In the genomic region with DNA sequence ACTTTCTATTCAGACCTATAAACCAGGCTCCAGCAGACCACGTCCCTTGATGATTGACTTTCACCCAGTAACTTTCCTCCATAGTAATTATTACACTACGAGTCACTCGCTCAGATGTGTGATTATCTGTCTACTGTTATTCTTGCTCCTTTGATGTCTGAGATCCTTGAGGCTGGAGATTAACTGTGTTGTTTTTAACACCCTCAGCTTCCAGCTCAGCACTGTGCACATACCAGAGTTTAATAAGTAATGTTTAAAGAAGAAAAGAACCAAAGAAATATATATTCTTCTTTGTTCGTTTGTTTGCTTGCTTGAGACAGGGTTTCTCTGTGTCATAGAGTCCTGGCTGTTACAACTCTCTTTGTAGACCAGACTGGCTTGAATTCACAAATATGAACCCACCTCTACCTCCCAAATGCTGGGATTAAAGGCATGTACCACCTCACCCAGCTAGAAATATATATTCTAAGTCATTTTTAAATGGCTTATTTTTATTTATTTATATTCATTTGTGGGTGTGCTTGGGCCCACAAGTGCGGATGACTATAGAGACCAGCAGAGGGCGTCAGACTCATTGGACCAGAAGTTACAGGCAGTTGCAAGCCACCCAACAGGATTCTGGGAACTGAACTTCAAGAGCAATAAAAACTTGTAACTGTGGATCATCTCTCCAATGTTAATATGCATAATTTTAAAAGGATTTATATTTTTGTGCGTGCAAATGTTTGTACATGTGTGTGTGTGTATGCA, we compare ENCODE assay signal across 21 mouse cellular contexts. TPM values are rescaled to one million over a fixed set of nuclear protein-coding genes. Genes with fewer than 3 reads are reported as not detected.
DNase-seq lines count a peak whose midpoint lies in the region; ATAC-seq and TF ChIP-seq lines count a peak whose summit lies in the region.
"Had no signal": no experiment of that assay in that cellular context is flagged by ENCODE, and none has a peak within 500 bp of the region (broad histone marks: within the 10 kb centered on the region; RNA-seq: fewer than 3 reads in every experiment).

No protein-coding gene starts in this region.

- H3K27ac ChIP-seq in liver, adult 2 months (replicated peaks; ENCODE audit: insufficient read depth, low read depth, low read length), result no peak overlapping the region
- H3K27ac ChIP-seq in liver, embryonic 11.5 days (ENCODE audit: low read depth, low read length), result no peak overlapping the region
- no peak overlapping the region for H3K27ac ChIP-seq in stomach, postnatal 0 days (replicated peaks)
- H3K27ac ChIP-seq: heart, embryonic 13.5 days; hindbrain, embryonic 15.5 days; limb, embryonic 10.5 days; liver, embryonic 14.5 days had no signal

- peak; percentile 7 for DNase-seq in adrenal gland, postnatal 14 days
- DNase-seq in adrenal gland, postnatal 25 days, result no peak
- peak; percentile 12 for DNase-seq in liver, adult 2 months (ENCODE audit: extremely low read depth, low read depth, low spot score)
- no peak for DNase-seq in liver, embryonic 11.5 days (ENCODE audit: low spot score)
- peak; percentile 60 for DNase-seq in ZHBTc4 (ENCODE audit: low read depth, low spot score)
- no peak for DNase-seq in stomach, postnatal 0 days (ENCODE audit: low spot score)
- no peak for DNase-seq in gastrocnemius, postnatal 14 days
- DNase-seq: adrenal gland, postnatal 36 days; cerebellum, postnatal 14 days; embryo, embryonic 11 days; gastrocnemius, postnatal 25 days; heart, postnatal 36 days; kidney, adult 9 months; lung, postnatal 14 days; thymus, postnatal 4 days had no signal

- H3K27me3 ChIP-seq in liver, adult 2 months (ENCODE audit: control insufficient read depth, insufficient read depth, low read length), result no peaks in the 10 kb centered on the region
- no peaks in the 10 kb centered on the region for H3K27me3 ChIP-seq in liver, embryonic 11.5 days (replicated peaks; ENCODE audit: control insufficient read depth, insufficient read depth, low read length)
- H3K27me3 ChIP-seq in stomach, postnatal 0 days (ENCODE audit: control insufficient read depth, insufficient read depth, low read length), result no peaks in the 10 kb centered on the region
- H3K27me3 ChIP-seq: heart, embryonic 13.5 days; hindbrain, embryonic 15.5 days had no signal

- 85% methylated on average over 7 of the region's 7 CpGs for WGBS in liver, adult 2 months
- WGBS in liver, embryonic 11.5 days, result 72% methylated on average over 7 of the region's 7 CpGs
- 53% methylated on average over 7 of the region's 7 CpGs for WGBS in stomach, postnatal 0 days

- H3K4me2 ChIP-seq in liver, embryonic 11.5 days, result no peak overlapping the region
- no peak overlapping the region for H3K4me2 ChIP-seq in stomach, postnatal 0 days (replicated peaks; ENCODE audit: low read depth)
- H3K4me2 ChIP-seq: heart, embryonic 13.5 days; hindbrain, embryonic 15.5 days had no signal

- TF ChIP-seq CTCF in liver, adult 2 months (IDR thresholded peaks at IDR 0.05; ENCODE audit: low read depth, low read length), result peak; percentile 16; the same call in 1 of the 2 replicates
- TF ChIP-seq CTCF in stomach, postnatal 0 days (IDR thresholded peaks at IDR 0.05; ENCODE audit: low read depth), result peak; percentile 39

- intact Hi-C loops in gastrocnemius, postnatal 14 days (cut with DNase I; ENCODE audit: low total_unique reads), result no loop called here

- no peak for TF ChIP-seq POLR2A in liver, adult 2 months (IDR thresholded peaks at IDR 0.05; ENCODE audit: extremely low read depth, insufficient read depth, low read length)

- TF ChIP-seq EP300 in stomach, postnatal 0 days (optimal IDR thresholded peaks at IDR 0.05), result no peak

- H3K9me3 ChIP-seq in liver, embryonic 11.5 days (ENCODE audit: control insufficient read depth, low read length), result no peaks in the 10 kb centered on the region
- no peaks in the 10 kb centered on the region for H3K9me3 ChIP-seq in stomach, postnatal 0 days (ENCODE audit: control insufficient read depth, low read length)
- H3K9me3 ChIP-seq: G1E; heart, embryonic 13.5 days; hindbrain, embryonic 15.5 days; limb, embryonic 10.5 days had no signal

- H3K4me3 ChIP-seq in liver, adult 2 months (ENCODE audit: insufficient read depth, low read depth, low read length), result no peak overlapping the region
- no peak overlapping the region for H3K4me3 ChIP-seq in liver, embryonic 11.5 days (ENCODE audit: low read depth, low read length)
- no peak overlapping the region for H3K4me3 ChIP-seq in stomach, postnatal 0 days (ENCODE audit: low read depth, low read length)
- H3K4me3 ChIP-seq: heart, embryonic 13.5 days; hindbrain, embryonic 15.5 days; limb, embryonic 10.5 days had no signal

- H3K79me2 ChIP-seq in liver, adult 2 months (ENCODE audit: control insufficient read depth, insufficient read depth, low read length), result no peaks in the 10 kb centered on the region

- no peak overlapping the region for H3K9ac ChIP-seq in liver, adult 2 months (ENCODE audit: low read depth, low read length)
- no peak overlapping the region for H3K9ac ChIP-seq in liver, embryonic 11.5 days (ENCODE audit: low read depth, low read length)
- H3K9ac ChIP-seq in stomach, postnatal 0 days (ENCODE audit: low read length), result no peak overlapping the region
- H3K9ac ChIP-seq: heart, embryonic 13.5 days; hindbrain, embryonic 15.5 days; liver, embryonic 14.5 days had no signal

- ATAC-seq in liver, embryonic 11.5 days (replicated peaks; ENCODE audit: low FRiP score), result no peak
- no peak for ATAC-seq in stomach, postnatal 0 days (ENCODE audit: low FRiP score, low TSS enrichment)
- no peak for ATAC-seq in megakaryocyte, adult 5-6 weeks (ENCODE audit: poor library complexity, severe bottlenecking)

- H3K36me3 ChIP-seq in liver, adult 2 months (ENCODE audit: control insufficient read depth, insufficient read depth, low read length), result no peaks in the 10 kb centered on the region
- no peaks in the 10 kb centered on the region for H3K36me3 ChIP-seq in liver, embryonic 11.5 days (ENCODE audit: control insufficient read depth, insufficient read depth, low read length)
- no peaks in the 10 kb centered on the region for H3K36me3 ChIP-seq in stomach, postnatal 0 days (ENCODE audit: control insufficient read depth, insufficient read depth, low read length)
- H3K36me3 ChIP-seq: G1E; heart, embryonic 13.5 days; hindbrain, embryonic 15.5 days; limb, embryonic 10.5 days had no signal

- H3K4me1 ChIP-seq in liver, adult 2 months (ENCODE audit: control insufficient read depth, insufficient read depth, low read length), result peaks cover 6% of the 10 kb centered on the region
- H3K4me1 ChIP-seq in liver, embryonic 11.5 days (replicated peaks; ENCODE audit: control insufficient read depth, insufficient read depth, low read length), result no peaks in the 10 kb centered on the region
- no peaks in the 10 kb centered on the region for H3K4me1 ChIP-seq in stomach, postnatal 0 days (replicated peaks; ENCODE audit: control insufficient read depth, insufficient read depth)
- H3K4me1 ChIP-seq: hindbrain, embryonic 15.5 days; limb, embryonic 10.5 days had no signal

RNA-seq across cellular contexts. Expression of a gene that starts 43.3 kb away (rescaled TPM):
- 40.4 and 46.4 TPM in 2 replicates for total RNA-seq in adrenal gland, postnatal 14 days (2021)
- 41.3 and 56.2 TPM in 2 replicates for total RNA-seq in adrenal gland, postnatal 25 days (2021)
- total RNA-seq in liver, adult 2 months (2014; rRNA removed), result 37.2 and 44.3 TPM in 2 replicates
- polyA plus RNA-seq in liver, adult 2 months (2012; rRNA removed), result 21.5 and 24.5 TPM in 2 replicates
- 28.5 and 30.4 TPM in 2 replicates for polyA plus RNA-seq in liver, embryonic 11.5 days (2014; fragmentation: Nextera tagmentation; extraction: Ambion mirVana)
- 64.7 and 66.4 TPM in 2 replicates for polyA plus RNA-seq in stomach, postnatal 0 days (2015; fragmentation: Nextera tagmentation; extraction: Ambion mirVana)
- 13.0 and 14.5 TPM in 2 replicates for total RNA-seq in megakaryocyte, adult 5-6 weeks (2015)
- 7.1 and 8.1 TPM in 2 replicates for total RNA-seq in megakaryocyte, adult 5-6 weeks (2017)
- total RNA-seq in gastrocnemius, postnatal 14 days (2021), result 10 to 100 TPM; 18.5 to 18.7 TPM

Comparison
In these comparisons a context has a peak if more than half of its experiments do, and no peak if none do; other contexts are left out.
1. DNase-seq: peak in adrenal gland, postnatal 14 days (single experiment), liver, adult 2 months (single experiment) and ZHBTc4 (single experiment); none in adrenal gland, postnatal 25 days (single experiment), liver, embryonic 11.5 days (single experiment), stomach, postnatal 0 days (single experiment) and gastrocnemius, postnatal 14 days (single experiment).